Mouse (Mus musculus) thymus, adult 2 months (tissue): ENCODE data around the gene Gm44790.

ENCODE experiments used
- CTCF ChIP-seq: fragments of 200-500 bp; IDR thresholded peaks from 2 replicates; pipeline ENCODE4 v1.5.1; 2012; ENCODE audit warnings: mild to moderate bottlenecking, control low read depth, low read length, moderate library complexity, borderline replicate concordance; ENCODE audit not compliant: control insufficient read depth, poor library complexity, insufficient read depth; ENCODE audit errors: extremely low read depth
- POLR2A ChIP-seq: fragments of 200-500 bp; IDR thresholded peaks from 2 replicates; pipeline ENCODE4 v1.6.1; 2012; ENCODE audit warnings: mild to moderate bottlenecking, low read length, control low read depth, moderate library complexity; ENCODE audit not compliant: control insufficient read depth, poor library complexity, insufficient read depth; ENCODE audit errors: extremely low read depth

GRCm38 (mm10) chr6:86394078-86394720 is 32.3 kb upstream of the Gm44790 start:
- TF ChIP-seq CTCF = no peak
- no peak for TF ChIP-seq POLR2A
